Mouse (Mus musculus): ENCODE measurements around the gene Med22.

The Med22 gene

GRCm38 (mm10) chr2:26910124-26910993, at the start of gene Med22, which contains the start of gene Rpl7a:
Gene Med22, minus strand, starts transcription at chr2:26910677.
Gene Rpl7a, plus strand, starts transcription at chr2:26910764.
- DNase-seq (ENCODE audit: low read depth in 2 of 2, low spot score in 2 of 2) = peak; percentile 98 to 99

- DNase-seq (ENCODE audit: low read depth in 2 of 2, low spot score in 2 of 2) = no peak
These were observed 47.0 kb upstream of the Med22 start for GRCm38 (mm10) chr2:26957488-26957859.

GRCm38 (mm10) chr2:26956811-26957487, 46.5 kb upstream of the Med22 start:
- no peak for DNase-seq (ENCODE audit: low read depth in 2 of 2, low spot score in 2 of 2)

GRCm38 (mm10) chr2:26954735-26955395, 44.4 kb upstream of the Med22 start:
- no peak for DNase-seq (ENCODE audit: low read depth in 2 of 2, low spot score in 2 of 2)

- DNase-seq (ENCODE audit: low read depth in 2 of 2, low spot score in 2 of 2) = no peak
These were observed 42.4 kb upstream of the Med22 start for GRCm38 (mm10) chr2:26952866-26953265.

GRCm38 (mm10) chr2:26952193-26952592, 41.7 kb upstream of the Med22 start:
- DNase-seq (ENCODE audit: low read depth in 2 of 2, low spot score in 2 of 2) = no peak

GRCm38 (mm10) chr2:26951346-26951905, 40.9 kb upstream of the Med22 start:
- DNase-seq (ENCODE audit: low read depth in 2 of 2, low spot score in 2 of 2) = no peak

- no peak for DNase-seq (ENCODE audit: low read depth in 2 of 2, low spot score in 2 of 2)
These were observed 39.9 kb upstream of the Med22 start for GRCm38 (mm10) chr2:26950411-26950810.

GRCm38 (mm10) chr2:26943253-26943652, 32.8 kb upstream of the Med22 start:
- no peak for DNase-seq (ENCODE audit: low read depth in 2 of 2, low spot score in 2 of 2)

- DNase-seq (ENCODE audit: low read depth in 2 of 2, low spot score in 2 of 2) = no peak
These were observed 31.1 kb upstream of the Med22 start for GRCm38 (mm10) chr2:26941539-26941938.

- DNase-seq (ENCODE audit: low read depth in 2 of 2, low spot score in 2 of 2) = no peak
These were observed 25.9 kb upstream of the Med22 start for GRCm38 (mm10) chr2:26936425-26936824.

- peak in 1 of 2 experiments; percentile 23 for DNase-seq (ENCODE audit: low read depth in 2 of 2, low spot score in 2 of 2)
These were observed 24.8 kb upstream of the Med22 start for GRCm38 (mm10) chr2:26935286-26935685.

GRCm38 (mm10) chr2:26933304-26934055, 23.0 kb upstream of the Med22 start, which contains the start of the genes Surf4 and Stkld1:
Gene Surf4, minus strand, starts transcription at chr2:26933928.
Gene Stkld1, plus strand, starts transcription at chr2:26934047.
- DNase-seq (ENCODE audit: low read depth in 2 of 2, low spot score in 2 of 2) = peak; percentile 86 to 88

GRCm38 (mm10) chr2:26932473-26933303, 22.2 kb upstream of the Med22 start:
- DNase-seq (ENCODE audit: low read depth in 2 of 2, low spot score in 2 of 2) = peak; percentile 19 to 24

- peak; percentile 63 to 77 for DNase-seq (ENCODE audit: low read depth in 2 of 2, low spot score in 2 of 2)
These were observed 19.9 kb upstream of the Med22 start for GRCm38 (mm10) chr2:26930390-26930789.

- no peak for DNase-seq (ENCODE audit: low read depth in 2 of 2, low spot score in 2 of 2)
These were observed 17.4 kb upstream of the Med22 start for GRCm38 (mm10) chr2:26927745-26928476.

- DNase-seq (ENCODE audit: low read depth in 2 of 2, low spot score in 2 of 2) = no peak
These were observed 11.3 kb upstream of the Med22 start for GRCm38 (mm10) chr2:26921784-26922183.

- no peak for DNase-seq (ENCODE audit: low read depth in 2 of 2, low spot score in 2 of 2)
These were observed 9.8 kb upstream of the Med22 start for GRCm38 (mm10) chr2:26920190-26920855.
